Mouse (Mus musculus) activated CD4-positive, CD25-positive, alpha-beta regulatory T cell, adult 9 weeks (primary cell): Measurements from ENCODE around the gene Akap7. TPM values are rescaled to one million over a fixed set of nuclear protein-coding genes. Genes with fewer than 3 reads are reported as not detected.

Source experiments
- polyA plus RNA-seq: library from polyadenylated mRNA; unstranded; fragments of 100-300 nt; shearing (Covaris generic); gene quantifications from one replicate; pipeline ENCODE4 v1.2.1, GENCODE M21; 2017

The Akap7 gene
- polyA plus RNA-seq: 2.1 TPM

DNA sequence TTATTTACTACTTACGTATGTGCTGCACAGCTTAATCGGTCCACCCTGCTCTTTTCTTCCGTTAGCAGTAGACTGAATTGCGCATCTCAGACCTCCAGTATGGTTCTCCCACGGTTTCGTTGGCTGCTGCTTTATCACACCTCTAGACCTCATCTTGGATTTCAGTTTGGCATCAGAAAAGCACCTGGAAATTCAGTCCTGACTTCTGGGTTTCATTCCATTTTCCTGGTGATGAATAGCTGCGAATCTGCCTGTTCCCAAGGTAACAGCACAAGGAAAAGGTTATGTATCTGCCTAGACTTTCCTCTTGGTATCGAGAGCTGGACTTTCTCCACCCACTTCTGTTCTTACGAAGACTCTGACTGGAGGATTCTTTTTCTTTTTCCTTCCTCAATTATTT is at the start of gene Akap7:
TSS of gene Akap7 (minus strand) at position 101 of the 400 bp plus-strand sequence.

Other genes starting within 250 kb of the Akap7 start
- 50.3 TPM for gene Epb41l2, start 51.9 kb upstream of the Akap7 start, polyA plus RNA-seq
- not detected for gene Smlr1, start 228.4 kb upstream of the Akap7 start, polyA plus RNA-seq